Mouse (Mus musculus) embryo, embryonic 9.5 days (tissue): Measurements from ENCODE around the gene Cep89.

Experiments
- DNase-seq: peaks from one replicate; pipeline ENCODE4 v3.0.0-alpha.2; 2017; ENCODE audit errors: extremely low spot score

Cep89 gene

DNA sequence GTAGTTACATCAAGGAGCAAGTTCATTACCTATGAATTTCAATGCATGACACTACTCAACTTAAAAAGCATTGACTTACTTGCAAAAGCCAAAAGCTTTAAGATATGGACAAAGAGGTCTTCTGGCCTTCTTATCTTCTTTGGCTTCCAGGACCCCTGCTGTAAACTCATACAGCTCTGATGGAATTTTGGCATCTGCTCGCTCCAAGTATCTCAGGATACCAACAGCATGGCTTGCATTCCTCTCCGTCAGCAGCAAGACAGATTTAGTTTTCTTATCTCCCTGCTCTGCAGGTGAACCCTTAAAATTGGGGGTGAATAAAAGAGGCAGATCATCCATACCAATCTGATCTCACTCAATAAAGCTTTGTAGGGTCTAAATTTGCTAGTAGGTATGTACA lies 88.3 kb downstream of the Cep89 start:
- DNase-seq, result no peak

DNA sequence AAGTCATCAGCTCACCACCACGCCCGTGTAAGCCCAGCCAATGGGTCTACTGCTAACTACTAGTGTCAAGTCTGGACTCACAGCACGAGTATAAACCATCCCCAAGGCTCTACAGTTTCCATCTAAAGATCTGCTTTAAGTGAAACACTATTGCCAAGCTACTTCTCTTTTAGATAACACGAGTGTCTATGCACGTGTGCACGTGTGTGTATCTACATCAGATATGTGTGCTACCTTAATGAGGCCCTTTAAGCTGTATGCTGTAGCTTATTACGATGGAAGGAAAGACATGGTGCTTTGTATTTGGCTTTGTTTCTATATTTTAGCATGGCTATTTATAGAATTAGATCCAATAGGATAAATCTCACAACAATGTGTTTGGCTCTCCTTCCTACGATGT lies 89.7 kb downstream of the Cep89 start:
- no peak for DNase-seq
